Mouse (Mus musculus): ENCODE data around the gene Sdf4. TPM values are rescaled to one million over a fixed set of nuclear protein-coding genes. Genes with fewer than 3 reads are reported as not detected.

The Sdf4 gene
- polyA plus RNA-seq, 2 experiments = 26.8 to 72.1 TPM

GRCm38 (mm10) chr4:156019771-156020170, 27.1 kb downstream of the Sdf4 start:
- 78% methylated on average over 12 of the region's 12 CpGs for WGBS (ENCODE audit: insufficient replicate concordance)

GRCm38 (mm10) chr4:156021381-156021780, 28.7 kb downstream of the Sdf4 start:
- DNase-seq (ENCODE audit: low read depth in 3 of 3, low spot score in 3 of 3) = no peak
- H3K9ac ChIP-seq (replicated peaks) = no peak overlapping the region
- no peak for ATAC-seq (ENCODE audit: insufficient read depth)
- 44% methylated on average over 3 of the region's 3 CpGs for WGBS (ENCODE audit: insufficient replicate concordance)
- H3K27ac ChIP-seq = no peak overlapping the region
- H3K4me3 ChIP-seq (ENCODE audit: insufficient read depth in 1 of 2, low read depth in 2 of 2, low read length in 2 of 2) = no peak overlapping the region
- no peaks in the 10 kb centered on the region for H3K9me3 ChIP-seq (ENCODE audit: control insufficient read depth, low read length)
- no peak for TF ChIP-seq EP300 (IDR thresholded peaks at IDR 0.05; ENCODE audit: low read depth)
- TF ChIP-seq CTCF (IDR thresholded peaks at IDR 0.05; ENCODE audit: low read depth) = no peak
- H3K36me3 ChIP-seq (replicated peaks; ENCODE audit: control insufficient read depth, insufficient read depth, low read depth) = no peaks in the 10 kb centered on the region
- H3K27me3 ChIP-seq (ENCODE audit: control insufficient read depth, insufficient read depth, low read length) = no peaks in the 10 kb centered on the region
- H3K4me2 ChIP-seq (ENCODE audit: low read depth) = no peak overlapping the region
- H3K4me1 ChIP-seq (replicated peaks; ENCODE audit: control insufficient read depth in 2 of 2, insufficient read depth in 2 of 2, low read length in 1 of 2) = 0 out of 4 replicates have a peak, but pooled peaks cover 0 to 3% of the 10 kb centered on the region in 2 experiments

More at GRCm38 (mm10) chr4:156019771-156020170, 27.1 kb downstream of the Sdf4 start:
- no peak overlapping the region for H3K27ac ChIP-seq
- no peak for ATAC-seq (ENCODE audit: insufficient read depth)
- no peak for DNase-seq (ENCODE audit: low read depth in 3 of 3, low spot score in 3 of 3)
- no peak overlapping the region for H3K9ac ChIP-seq (replicated peaks)
- H3K4me1 ChIP-seq (replicated peaks; ENCODE audit: control insufficient read depth in 2 of 2, insufficient read depth in 2 of 2, low read length in 1 of 2) = 0 out of 4 replicates have a peak, but pooled peaks cover 0 to 3% of the 10 kb centered on the region in 2 experiments
- H3K4me3 ChIP-seq (ENCODE audit: insufficient read depth in 1 of 2, low read depth in 2 of 2, low read length in 2 of 2) = no peak overlapping the region
- no peaks in the 10 kb centered on the region for H3K36me3 ChIP-seq (replicated peaks; ENCODE audit: control insufficient read depth, insufficient read depth, low read depth)
- no peak overlapping the region for H3K4me2 ChIP-seq (ENCODE audit: low read depth)
- no peaks in the 10 kb centered on the region for H3K27me3 ChIP-seq (ENCODE audit: control insufficient read depth, insufficient read depth, low read length)
- TF ChIP-seq CTCF (IDR thresholded peaks at IDR 0.05; ENCODE audit: low read depth) = no peak
- no peak for TF ChIP-seq EP300 (IDR thresholded peaks at IDR 0.05; ENCODE audit: low read depth)
- H3K9me3 ChIP-seq (ENCODE audit: control insufficient read depth, low read length) = no peaks in the 10 kb centered on the region

- no peaks in the 10 kb centered on the region for H3K27me3 ChIP-seq (ENCODE audit: control insufficient read depth, insufficient read depth, low read length)
- no peak overlapping the region for H3K4me2 ChIP-seq (ENCODE audit: low read depth)
- no peaks in the 10 kb centered on the region for H3K36me3 ChIP-seq (replicated peaks; ENCODE audit: control insufficient read depth, insufficient read depth, low read depth)
- no peak for ATAC-seq (ENCODE audit: insufficient read depth)
- no peak for DNase-seq (ENCODE audit: low read depth in 3 of 3, low spot score in 3 of 3)
- no peak overlapping the region for H3K9ac ChIP-seq (replicated peaks)
- no peak overlapping the region for H3K27ac ChIP-seq
- TF ChIP-seq CTCF (IDR thresholded peaks at IDR 0.05; ENCODE audit: low read depth) (no peak), EP300 (IDR thresholded peaks at IDR 0.05; ENCODE audit: low read depth) (no peak)
- H3K4me1 ChIP-seq (replicated peaks; ENCODE audit: control insufficient read depth in 2 of 2, insufficient read depth in 2 of 2, low read length in 1 of 2) = 0 out of 4 replicates have a peak, but pooled peaks cover 0 to 3% of the 10 kb centered on the region in 2 experiments
- H3K9me3 ChIP-seq (ENCODE audit: control insufficient read depth, low read length) = no peaks in the 10 kb centered on the region
- WGBS (ENCODE audit: insufficient replicate concordance) = 18% methylated on average over 9 of the region's 9 CpGs
- no peak overlapping the region for H3K4me3 ChIP-seq (ENCODE audit: insufficient read depth in 1 of 2, low read depth in 2 of 2, low read length in 2 of 2)
Observed at GRCm38 (mm10) chr4:156021942-156022419, 29.3 kb downstream of the Sdf4 start.

GRCm38 (mm10) chr4:156023520-156023919, 30.8 kb downstream of the Sdf4 start:
- WGBS (ENCODE audit: insufficient replicate concordance) = 76% methylated on average over 9 of the region's 9 CpGs
- Histone ChIP-seq H3K4me3 (ENCODE audit: insufficient read depth in 1 of 2, low read depth in 2 of 2, low read length in 2 of 2) (no peak overlapping the region), H3K4me1 (replicated peaks; ENCODE audit: control insufficient read depth in 2 of 2, insufficient read depth in 2 of 2, low read length in 1 of 2) (0 out of 4 replicates have a peak, but pooled peaks cover 0 to 3% of the 10 kb centered on the region in 2 experiments), H3K27me3 (ENCODE audit: control insufficient read depth, insufficient read depth, low read length) (no peaks in the 10 kb centered on the region), H3K4me2 (ENCODE audit: low read depth) (no peak overlapping the region), H3K9ac (replicated peaks) (no peak overlapping the region), H3K9me3 (ENCODE audit: control insufficient read depth, low read length) (no peaks in the 10 kb centered on the region), H3K27ac (no peak overlapping the region), H3K36me3 (replicated peaks; ENCODE audit: control insufficient read depth, insufficient read depth, low read depth) (no peaks in the 10 kb centered on the region)
- ATAC-seq (ENCODE audit: insufficient read depth) = no peak
- no peak for DNase-seq (ENCODE audit: low read depth in 3 of 3, low spot score in 3 of 3)
- TF ChIP-seq CTCF (IDR thresholded peaks at IDR 0.05; ENCODE audit: low read depth) (no peak), EP300 (IDR thresholded peaks at IDR 0.05; ENCODE audit: low read depth) (no peak)

- no peak for ATAC-seq (ENCODE audit: insufficient read depth)
- Histone ChIP-seq H3K4me1 (replicated peaks; ENCODE audit: control insufficient read depth in 2 of 2, insufficient read depth in 2 of 2, low read length in 1 of 2) (0 out of 4 replicates have a peak, but pooled peaks cover 0 to 3% of the 10 kb centered on the region in 2 experiments), H3K36me3 (replicated peaks; ENCODE audit: control insufficient read depth, insufficient read depth, low read depth) (no peaks in the 10 kb centered on the region), H3K4me2 (ENCODE audit: low read depth) (no peak overlapping the region), H3K9me3 (ENCODE audit: control insufficient read depth, low read length) (no peaks in the 10 kb centered on the region), H3K27ac (no peak overlapping the region), H3K4me3 (ENCODE audit: insufficient read depth in 1 of 2, low read depth in 2 of 2, low read length in 2 of 2) (no peak overlapping the region), H3K27me3 (ENCODE audit: control insufficient read depth, insufficient read depth, low read length) (no peaks in the 10 kb centered on the region), H3K9ac (replicated peaks) (no peak overlapping the region)
- 76% methylated on average over 7 of the region's 7 CpGs for WGBS (ENCODE audit: insufficient replicate concordance)
- DNase-seq (ENCODE audit: low read depth in 3 of 3, low spot score in 3 of 3) = no peak
- TF ChIP-seq EP300 (IDR thresholded peaks at IDR 0.05; ENCODE audit: low read depth) (no peak), CTCF (IDR thresholded peaks at IDR 0.05; ENCODE audit: low read depth) (no peak)
Observed at GRCm38 (mm10) chr4:156024184-156024583, 31.5 kb downstream of the Sdf4 start.
